Mouse (Mus musculus) bone marrow macrophage, adult 2 months (primary cell): ENCODE measurements around the gene Prr12.

Experiments
- CTCF ChIP-seq: IDR thresholded peaks from 2 replicates; pipeline ENCODE4 v1.5.1; 2012; ENCODE audit warnings: low read depth, mild to moderate bottlenecking, low read length, moderate library complexity
- POLR2A ChIP-seq: IDR thresholded peaks from 2 replicates; pipeline ENCODE4 v1.6.1; 2012; ENCODE audit warnings: mild to moderate bottlenecking, low read depth, low read length, borderline replicate concordance

GRCm38 (mm10) chr7:45077322-45077721 is 24.6 kb upstream of the Prr12 start:
- no peak for TF ChIP-seq CTCF
- TF ChIP-seq POLR2A, result no peak
